Mouse (Mus musculus) heart, postnatal 36 days (tissue): ENCODE results near the gene Rb1. TPM values are rescaled to one million over a fixed set of nuclear protein-coding genes. Genes with fewer than 3 reads are reported as not detected.

Experiments
- DNase-seq, 2 experiments: peaks; one replicate each; pipeline ENCODE4 v3.0.0; 2021 to 2022
- intact Hi-C: fragments of 180-260 bp; cut with DNase I; formaldehyde crosslinking; loops from one replicate; pipeline ENCODE4 v1.15.1; 2025
- total RNA-seq, 2 experiments: library from RNA; stranded (reverse); gene quantifications; 2 replicates each; pipeline ENCODE4 v1.2.3; 2021

Rb1 gene
- total RNA-seq, 2 experiments from 2014 or later, result 20.9 to 22.2 TPM

- DNase-seq, result no peak
- intact Hi-C loops, result no loop called here
Observed at GRCm38 (mm10) chr14:73169926-73170844, 155.4 kb downstream of the Rb1 start.

- intact Hi-C loops, result no loop called here
- DNase-seq, result no peak
Observed at GRCm38 (mm10) chr14:73168605-73169004, 157.0 kb downstream of the Rb1 start.

GRCm38 (mm10) chr14:73165136-73165535 lies 160.5 kb downstream of the Rb1 start:
- DNase-seq, result no peak
- intact Hi-C loops, result no loop called here

GRCm38 (mm10) chr14:73163363-73163998 lies 162.1 kb downstream of the Rb1 start:
- intact Hi-C loops, result no loop called here
- DNase-seq, result no peak

GRCm38 (mm10) chr14:73162192-73162800 lies 163.3 kb downstream of the Rb1 start:
- no peak for DNase-seq
- intact Hi-C loops, result no loop called here

- intact Hi-C loops, result no loop called here
- DNase-seq, result no peak
Observed at GRCm38 (mm10) chr14:73161303-73161702, 164.3 kb downstream of the Rb1 start.

- intact Hi-C loops, result no loop called here
Observed at GRCm38 (mm10) chr14:73148125-73148524, 177.5 kb downstream of the Rb1 start.

GRCm38 (mm10) chr14:73146721-73147120 lies 178.9 kb downstream of the Rb1 start:
- intact Hi-C loops, result no loop called here
- DNase-seq, result no peak

More at GRCm38 (mm10) chr14:73148125-73148524, 177.5 kb downstream of the Rb1 start:
- no peak for DNase-seq

GRCm38 (mm10) chr14:73145531-73145930 lies 180.1 kb downstream of the Rb1 start:
- no peak for DNase-seq
- intact Hi-C loops, result no loop called here

GRCm38 (mm10) chr14:73143710-73144420 lies 181.8 kb downstream of the Rb1 start:
- intact Hi-C loops, result loop anchor here (1.0 kb wide), 1 partner anchor 94 kb away; no protein-coding TSS in a partner anchor
- DNase-seq, result no peak

- intact Hi-C loops, result loop anchor here (1.0 kb wide), 1 partner anchor 95 kb away; no protein-coding TSS in a partner anchor
- DNase-seq, result peak; percentile 82 to 93
Observed at GRCm38 (mm10) chr14:73142896-73143709, 182.5 kb downstream of the Rb1 start.

- intact Hi-C loops, result no loop called here
- no peak for DNase-seq
Observed at GRCm38 (mm10) chr14:73142421-73142895, 183.2 kb downstream of the Rb1 start.

GRCm38 (mm10) chr14:73141800-73142199 lies 183.8 kb downstream of the Rb1 start:
- DNase-seq, result no peak
- intact Hi-C loops, result no loop called here

GRCm38 (mm10) chr14:73139866-73140265 lies 185.8 kb downstream of the Rb1 start:
- intact Hi-C loops, result no loop called here

GRCm38 (mm10) chr14:73138483-73138882 lies 187.1 kb downstream of the Rb1 start:
- intact Hi-C loops, result no loop called here

More at GRCm38 (mm10) chr14:73139866-73140265, 185.8 kb downstream of the Rb1 start:
- no peak for DNase-seq

GRCm38 (mm10) chr14:73137234-73137633 lies 188.4 kb downstream of the Rb1 start:
- no peak for DNase-seq
- intact Hi-C loops, result no loop called here

More at GRCm38 (mm10) chr14:73138483-73138882, 187.1 kb downstream of the Rb1 start:
- no peak for DNase-seq
